Mouse (Mus musculus) gastrocnemius, postnatal 10 days (tissue): Measurements from ENCODE around the gene Ppm1k. TPM values are rescaled to one million over a fixed set of nuclear protein-coding genes. Genes with fewer than 3 reads are reported as not detected.
"Not testable (repeated sequence)": the region's sequence is repeated elsewhere in the genome, so short reads cannot be mapped to it uniquely, and the experiment has no call there.

Source experiments
- DNase-seq: peaks from one replicate; pipeline ENCODE4 v3.0.0; 2021; ENCODE audit warnings: mixed read lengths
- total RNA-seq, 2 experiments: library from RNA; stranded (reverse); gene quantifications; 2 replicates each; pipeline ENCODE4 v1.2.3; 2021

Gene Ppm1k
- total RNA-seq, 2 experiments from 2014 or later, result 7.9 to 11.1 TPM

- DNase-seq, result no peak
Measured at GRCm38 (mm10) chr6:57532022-57532421, 3.2 kb downstream of the Ppm1k start.

GRCm38 (mm10) chr6:57531441-57531840 lies 3.8 kb downstream of the Ppm1k start:
- no peak for DNase-seq

- no peak for DNase-seq
Measured at GRCm38 (mm10) chr6:57531011-57531410, 4.3 kb downstream of the Ppm1k start.

- DNase-seq, result no peak
Measured at GRCm38 (mm10) chr6:57529336-57529845, 5.9 kb downstream of the Ppm1k start.

- no peak for DNase-seq
Measured at GRCm38 (mm10) chr6:57526933-57527332, 8.3 kb downstream of the Ppm1k start.

GRCm38 (mm10) chr6:57524742-57525141 lies 10.5 kb downstream of the Ppm1k start:
- DNase-seq, result no peak

- no peak for DNase-seq
Measured at GRCm38 (mm10) chr6:57520749-57521652, 14.3 kb downstream of the Ppm1k start.

- DNase-seq, result no peak
Measured at GRCm38 (mm10) chr6:57514035-57514374, 21.3 kb downstream of the Ppm1k start.

GRCm38 (mm10) chr6:57513351-57514034 lies 21.8 kb downstream of the Ppm1k start:
- DNase-seq, result no peak

- no peak for DNase-seq
Measured at GRCm38 (mm10) chr6:57511899-57512298, 23.4 kb downstream of the Ppm1k start.

GRCm38 (mm10) chr6:57503662-57504379 lies 31.4 kb downstream of the Ppm1k start:
- DNase-seq, result no peak

GRCm38 (mm10) chr6:57499209-57499608 lies 36.1 kb downstream of the Ppm1k start:
- no peak for DNase-seq

- not testable (repeated sequence) for DNase-seq
Measured at GRCm38 (mm10) chr6:57468161-57468560, 67.1 kb downstream of the Ppm1k start.

Other genes starting within 250 kb of the Ppm1k start
- gene Vmn1r16, start 206.0 kb downstream of the Ppm1k start, total RNA-seq, result not detected
- not detected for gene Vmn1r17, start 171.7 kb downstream of the Ppm1k start, total RNA-seq
- gene Vmn1r18, start 139.7 kb downstream of the Ppm1k start, total RNA-seq, result not detected
- gene Vmn1r19, start 131.7 kb downstream of the Ppm1k start, total RNA-seq, result not detected
- not detected for gene Vmn1r20, start 106.5 kb downstream of the Ppm1k start, total RNA-seq
- 1 to 10 TPM; 1.5 to 1.9 TPM for gene Herc6, start 45.5 kb upstream of the Ppm1k start, total RNA-seq
- gene Pyurf, start 156.6 kb upstream of the Ppm1k start, total RNA-seq, result 10 to 100 TPM; 12.4 to 13.0 TPM
- 10 to 100 TPM; 15.1 to 15.8 TPM for gene Lancl2, start 167.1 kb upstream of the Ppm1k start, total RNA-seq